Mouse (Mus musculus): ENCODE data around the gene Exo5. TPM values are rescaled to one million over a fixed set of nuclear protein-coding genes. Genes with fewer than 3 reads are reported as not detected.

The Exo5 gene
- polyA plus RNA-seq, 1 experiment: 11.3 TPM

GRCm38 (mm10) chr4:120912866-120913265 lies 12.0 kb downstream of the Exo5 start:
- Histone ChIP-seq H3K4me1 (ENCODE audit: control insufficient read depth, insufficient read depth, low read length) (no peaks in the 10 kb centered on the region), H3K4me3 (ENCODE audit: insufficient read depth, low read length) (no peak overlapping the region), H3K27ac (ENCODE audit: insufficient read depth, low read length) (no peak overlapping the region)
- TF ChIP-seq CTCF (IDR thresholded peaks at IDR 0.05; ENCODE audit: extremely low read depth, insufficient read depth, low read length) (no peak), POLR2A (IDR thresholded peaks at IDR 0.05; ENCODE audit: extremely low read depth, insufficient read depth, low read length) (no peak)

- TF ChIP-seq POLR2A (IDR thresholded peaks at IDR 0.05; ENCODE audit: extremely low read depth, insufficient read depth, low read length) (no peak), CTCF (IDR thresholded peaks at IDR 0.05; ENCODE audit: extremely low read depth, insufficient read depth, low read length) (no peak)
- Histone ChIP-seq H3K27ac (ENCODE audit: insufficient read depth, low read length) (no peak overlapping the region), H3K4me1 (ENCODE audit: control insufficient read depth, insufficient read depth, low read length) (no peaks in the 10 kb centered on the region), H3K4me3 (ENCODE audit: insufficient read depth, low read length) (no peak overlapping the region)
Observed at GRCm38 (mm10) chr4:120911086-120911485, 13.7 kb downstream of the Exo5 start.

- no peak overlapping the region for H3K27ac ChIP-seq (ENCODE audit: insufficient read depth, low read length)
Observed at GRCm38 (mm10) chr4:120909558-120910150, 15.2 kb downstream of the Exo5 start.

GRCm38 (mm10) chr4:120905644-120906043 lies 19.2 kb downstream of the Exo5 start:
- Histone ChIP-seq H3K27ac (ENCODE audit: insufficient read depth, low read length) (no peak overlapping the region), H3K4me1 (ENCODE audit: control insufficient read depth, insufficient read depth, low read length) (no peaks in the 10 kb centered on the region), H3K4me3 (ENCODE audit: insufficient read depth, low read length) (no peak overlapping the region)
- no peak for TF ChIP-seq POLR2A (IDR thresholded peaks at IDR 0.05; ENCODE audit: extremely low read depth, insufficient read depth, low read length)

More at GRCm38 (mm10) chr4:120909558-120910150, 15.2 kb downstream of the Exo5 start:
- TF ChIP-seq POLR2A (IDR thresholded peaks at IDR 0.05; ENCODE audit: extremely low read depth, insufficient read depth, low read length): no peak
- TF ChIP-seq CTCF (IDR thresholded peaks at IDR 0.05; ENCODE audit: extremely low read depth, insufficient read depth, low read length): peak; percentile 96
- H3K4me3 ChIP-seq (ENCODE audit: insufficient read depth, low read length): no peak overlapping the region
- H3K4me1 ChIP-seq (ENCODE audit: control insufficient read depth, insufficient read depth, low read length): no peaks in the 10 kb centered on the region

GRCm38 (mm10) chr4:120904533-120904932 lies 20.3 kb downstream of the Exo5 start:
- Histone ChIP-seq H3K4me3 (ENCODE audit: insufficient read depth, low read length) (no peak overlapping the region), H3K4me1 (ENCODE audit: control insufficient read depth, insufficient read depth, low read length) (no peaks in the 10 kb centered on the region), H3K27ac (ENCODE audit: insufficient read depth, low read length) (no peak overlapping the region)
- TF ChIP-seq POLR2A (IDR thresholded peaks at IDR 0.05; ENCODE audit: extremely low read depth, insufficient read depth, low read length) (no peak), CTCF (IDR thresholded peaks at IDR 0.05; ENCODE audit: extremely low read depth, insufficient read depth, low read length) (no peak)

- Histone ChIP-seq H3K4me1 (ENCODE audit: control insufficient read depth, insufficient read depth, low read length) (peaks cover 4% of the 10 kb centered on the region), H3K27ac (ENCODE audit: insufficient read depth, low read length) (no peak overlapping the region), H3K4me3 (ENCODE audit: insufficient read depth, low read length) (no peak overlapping the region)
- TF ChIP-seq POLR2A (IDR thresholded peaks at IDR 0.05; ENCODE audit: extremely low read depth, insufficient read depth, low read length) (no peak), CTCF (IDR thresholded peaks at IDR 0.05; ENCODE audit: extremely low read depth, insufficient read depth, low read length) (no peak)
Observed at GRCm38 (mm10) chr4:120895810-120896584, 28.8 kb downstream of the Exo5 start.

- no peak overlapping the region for H3K4me3 ChIP-seq (ENCODE audit: insufficient read depth, low read length)
- no peak for TF ChIP-seq CTCF (IDR thresholded peaks at IDR 0.05; ENCODE audit: extremely low read depth, insufficient read depth, low read length)
- no peak for TF ChIP-seq POLR2A (IDR thresholded peaks at IDR 0.05; ENCODE audit: extremely low read depth, insufficient read depth, low read length)
- no peak overlapping the region for H3K27ac ChIP-seq (ENCODE audit: insufficient read depth, low read length)
- H3K4me1 ChIP-seq (ENCODE audit: control insufficient read depth, insufficient read depth, low read length): peaks cover 4% of the 10 kb centered on the region
Observed at GRCm38 (mm10) chr4:120895226-120895625, 29.6 kb downstream of the Exo5 start.

- no peak overlapping the region for H3K4me3 ChIP-seq (ENCODE audit: insufficient read depth, low read length)
- no peak for TF ChIP-seq CTCF (IDR thresholded peaks at IDR 0.05; ENCODE audit: extremely low read depth, insufficient read depth, low read length)
- no peak for TF ChIP-seq POLR2A (IDR thresholded peaks at IDR 0.05; ENCODE audit: extremely low read depth, insufficient read depth, low read length)
- H3K4me1 ChIP-seq (ENCODE audit: control insufficient read depth, insufficient read depth, low read length): peaks cover 4% of the 10 kb centered on the region
- no peak overlapping the region for H3K27ac ChIP-seq (ENCODE audit: insufficient read depth, low read length)
Observed at GRCm38 (mm10) chr4:120894584-120894983, 30.2 kb downstream of the Exo5 start.

- Histone ChIP-seq H3K4me3 (ENCODE audit: insufficient read depth, low read length) (no peak overlapping the region), H3K27ac (ENCODE audit: insufficient read depth, low read length) (no peak overlapping the region), H3K4me1 (ENCODE audit: control insufficient read depth, insufficient read depth, low read length) (peaks cover 4% of the 10 kb centered on the region)
- TF ChIP-seq POLR2A (IDR thresholded peaks at IDR 0.05; ENCODE audit: extremely low read depth, insufficient read depth, low read length) (no peak), CTCF (IDR thresholded peaks at IDR 0.05; ENCODE audit: extremely low read depth, insufficient read depth, low read length) (no peak)
Observed at GRCm38 (mm10) chr4:120893656-120894401, 31.0 kb downstream of the Exo5 start.

All from cortical plate, adult 2 months (tissue).